Mouse (Mus musculus) layer of hippocampus, postnatal 36 days (tissue): ENCODE results near the gene Tnks2. TPM values are rescaled to one million over a fixed set of nuclear protein-coding genes. Genes with fewer than 3 reads are reported as not detected.

Source experiments
- DNase-seq, 2 experiments: peaks; one replicate each; pipeline ENCODE4 v3.0.0; 2022
- total RNA-seq, 2 experiments: library from RNA; stranded (reverse); gene quantifications; 2 replicates each; pipeline ENCODE4 v1.2.3; 2021

Tnks2 gene
- total RNA-seq, 2 experiments from 2014 or later, result 127 to 133 TPM

- DNase-seq, result no peak
Observed at GRCm38 (mm10) chr19:36938008-36938407, 104.0 kb downstream of the Tnks2 start.

DNA sequence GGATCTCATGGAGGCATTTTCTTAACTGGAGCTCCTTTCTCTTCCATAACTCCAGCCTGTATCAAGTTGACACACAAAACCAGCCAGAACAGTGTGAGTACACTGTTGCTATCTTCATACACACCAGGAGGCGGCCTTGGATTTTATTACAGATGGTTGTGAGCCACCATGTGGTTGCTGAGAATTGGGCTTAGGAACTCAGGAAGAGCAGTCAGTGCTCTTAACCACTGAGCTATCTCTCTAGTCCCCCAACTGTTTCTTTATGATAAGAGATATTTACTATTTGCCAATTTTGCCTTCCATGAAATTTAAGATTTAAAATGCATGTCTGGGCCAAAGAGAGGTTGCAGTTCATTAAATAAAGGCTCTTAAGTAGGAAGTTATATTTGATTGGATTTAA lies 106.0 kb downstream of the Tnks2 start:
- no peak for DNase-seq

Other genes with a start within 250 kb of the Tnks2 start
- 10 to 100 TPM; 61.0 to 62.6 TPM for gene Ppp1r3c, start 97.6 kb upstream of the Tnks2 start, total RNA-seq
- gene Fgfbp3, start 85.4 kb downstream of the Tnks2 start, total RNA-seq, result 1 to 10 TPM; 6.4 to 7.5 TPM
- 10 to 100 TPM; 27.4 to 28.6 TPM for gene Btaf1, start 91.8 kb downstream of the Tnks2 start, total RNA-seq